Mouse (Mus musculus): ENCODE results near the gene Sfxn5.

Sfxn5 gene

GRCm38 (mm10) chr6:85188256-85189110 is 144.7 kb downstream of the Sfxn5 start:
- DNase-seq, result no peak

- DNase-seq, result no peak
Observed at GRCm38 (mm10) chr6:85187340-85188211, 145.6 kb downstream of the Sfxn5 start, which contains the start of gene Emx1. Gene Emx1 (plus strand): TSS chr6:85187438.

- no peak for DNase-seq
Observed at GRCm38 (mm10) chr6:85186744-85187059, 146.5 kb downstream of the Sfxn5 start.

GRCm38 (mm10) chr6:85186033-85186743 is 147.0 kb downstream of the Sfxn5 start:
- no peak for DNase-seq

GRCm38 (mm10) chr6:85183951-85184350 is 149.3 kb downstream of the Sfxn5 start:
- DNase-seq, result no peak

GRCm38 (mm10) chr6:85180036-85180435 is 153.2 kb downstream of the Sfxn5 start:
- DNase-seq, result no peak

GRCm38 (mm10) chr6:85179569-85179968 is 153.7 kb downstream of the Sfxn5 start:
- no peak for DNase-seq

- DNase-seq, result no peak
Observed at GRCm38 (mm10) chr6:85165440-85165921, 167.7 kb downstream of the Sfxn5 start.
